Mouse (Mus musculus): ENCODE measurements around the gene Loxl1.

DNA sequence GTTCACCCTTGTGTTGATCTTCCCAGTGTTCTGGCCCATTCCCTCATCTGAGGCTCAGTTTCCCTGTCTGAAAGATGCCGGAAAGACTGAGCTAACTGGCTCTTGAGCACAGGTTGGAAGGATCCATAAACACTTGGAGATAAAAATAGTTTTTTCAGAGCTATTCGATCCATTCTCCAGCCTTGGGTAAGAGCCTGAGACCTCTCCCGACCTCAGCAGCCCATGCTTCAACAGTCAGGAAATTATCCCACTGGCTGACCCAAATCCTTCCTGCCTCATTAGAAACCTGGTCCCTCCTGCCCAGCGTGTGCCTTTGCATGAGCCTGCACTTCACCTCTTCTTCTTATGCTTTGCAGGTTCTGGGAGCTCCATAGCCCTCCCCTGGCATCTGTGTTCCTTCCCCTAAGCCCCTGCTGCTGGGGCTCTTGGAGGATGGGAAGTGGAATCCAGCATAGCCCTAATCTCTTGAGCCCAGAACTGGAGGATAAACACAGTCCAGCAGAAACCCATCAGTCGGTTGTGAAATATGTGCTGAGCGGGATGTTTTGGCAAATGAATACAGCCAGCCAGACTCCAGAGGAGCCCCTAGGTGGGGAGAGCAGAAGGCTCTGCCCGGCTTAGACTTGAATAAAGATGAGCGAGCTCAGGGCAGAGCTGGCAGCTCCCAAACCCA, 9.3 kb downstream of the Loxl1 start:
- no peak for TF ChIP-seq POLR2A (IDR thresholded peaks at IDR 0.05; ENCODE audit: insufficient read depth, low read depth, low read length)
- no peak for TF ChIP-seq CTCF (IDR thresholded peaks at IDR 0.05; ENCODE audit: insufficient read depth, low read depth, low read length)
